Mouse (Mus musculus): Measurements from ENCODE around the gene Pdlim5. TPM values are rescaled to one million over a fixed set of nuclear protein-coding genes. Genes with fewer than 3 reads are reported as not detected.

The Pdlim5 gene
- polyA plus RNA-seq, 1 experiment from 2014 or later: 241 TPM

DNA sequence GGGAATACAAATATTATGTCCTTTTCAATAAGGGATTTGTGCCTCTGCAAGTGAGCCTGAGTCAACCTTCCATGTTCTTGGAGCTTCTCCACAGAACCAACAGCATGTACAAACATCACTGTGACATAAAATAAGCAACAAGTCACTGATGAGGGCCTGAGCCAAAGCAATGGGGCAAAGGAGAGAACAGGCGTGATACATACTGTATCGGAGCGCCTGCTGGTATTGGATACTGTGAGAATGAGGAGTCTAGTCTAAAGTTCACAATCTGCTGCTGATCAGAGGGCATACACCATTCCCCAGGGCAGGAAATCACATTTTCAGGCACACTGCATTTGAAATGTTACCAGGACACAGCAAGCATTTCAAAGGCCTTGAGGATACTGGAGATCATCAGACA lies 119.0 kb downstream of the Pdlim5 start:
- H3K36me3 ChIP-seq (ENCODE audit: control insufficient read depth, insufficient read depth, low read length): peaks cover 58% of the 10 kb centered on the region
- H3K27ac ChIP-seq (replicated peaks in 1 of 2; ENCODE audit: control insufficient read depth in 1 of 2, insufficient read depth in 1 of 2, low read depth in 2 of 2, low read length in 2 of 2): no peak overlapping the region
- no peaks in the 10 kb centered on the region for H3K27me3 ChIP-seq (ENCODE audit: control insufficient read depth, insufficient read depth, low read length)
- H3K4me2 ChIP-seq (ENCODE audit: low read length): no peak overlapping the region
- ATAC-seq (ENCODE audit: insufficient number of reproducible peaks, insufficient read depth, low FRiP score, low read depth): no peak
- peaks cover 7 to 20% of the 10 kb centered on the region in 2 experiments for H3K4me1 ChIP-seq (ENCODE audit: control insufficient read depth in 2 of 2, insufficient read depth in 2 of 2, low read length in 2 of 2)
- H3K9ac ChIP-seq (ENCODE audit: low read length): no peak overlapping the region
- WGBS: 83% methylated on average over 3 of the region's 3 CpGs
- no peaks in the 10 kb centered on the region for H3K9me3 ChIP-seq (ENCODE audit: control insufficient read depth, low read length)
- H3K4me3 ChIP-seq (ENCODE audit: control insufficient read depth in 1 of 2, insufficient read depth in 1 of 2, low read depth in 1 of 2, low read length in 2 of 2): no peak overlapping the region

DNA sequence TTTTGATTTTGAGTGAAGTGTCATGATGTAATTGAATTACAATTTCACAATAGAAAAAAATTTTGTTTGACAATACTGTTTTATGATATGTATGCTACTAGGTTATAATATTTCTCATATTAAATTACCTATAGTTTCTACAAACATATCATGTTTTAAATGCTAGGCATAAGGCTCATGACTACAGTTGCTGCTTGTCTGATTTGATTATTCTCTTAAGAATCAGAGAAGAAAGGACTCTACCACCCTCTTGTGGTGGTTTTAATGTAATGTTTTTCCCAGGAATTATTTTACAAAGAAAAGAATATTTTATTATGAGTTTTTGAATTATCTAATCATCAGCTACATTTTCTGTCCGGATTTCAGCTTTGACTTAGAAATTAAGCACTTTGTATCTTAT lies 120.5 kb downstream of the Pdlim5 start:
- no peaks in the 10 kb centered on the region for H3K27me3 ChIP-seq (ENCODE audit: control insufficient read depth, insufficient read depth, low read length)
- no peak overlapping the region for H3K4me2 ChIP-seq (ENCODE audit: low read length)
- WGBS: 25% methylated on average over 1 of the region's 1 CpGs
- no peak overlapping the region for H3K4me3 ChIP-seq (ENCODE audit: control insufficient read depth in 1 of 2, insufficient read depth in 1 of 2, low read depth in 1 of 2, low read length in 2 of 2)
- H3K27ac ChIP-seq (replicated peaks in 1 of 2; ENCODE audit: control insufficient read depth in 1 of 2, insufficient read depth in 1 of 2, low read depth in 2 of 2, low read length in 2 of 2): no peak overlapping the region
- peaks cover 3 to 7% of the 10 kb centered on the region in 2 experiments; a peak in 3 of 4 replicates for H3K4me1 ChIP-seq (ENCODE audit: control insufficient read depth in 2 of 2, insufficient read depth in 2 of 2, low read length in 2 of 2)
- ATAC-seq (ENCODE audit: insufficient number of reproducible peaks, insufficient read depth, low FRiP score, low read depth): no peak
- H3K9me3 ChIP-seq (ENCODE audit: control insufficient read depth, low read length): no peaks in the 10 kb centered on the region
- peaks cover 70% of the 10 kb centered on the region for H3K36me3 ChIP-seq (ENCODE audit: control insufficient read depth, insufficient read depth, low read length)
- H3K9ac ChIP-seq (ENCODE audit: low read length): no peak overlapping the region

DNA sequence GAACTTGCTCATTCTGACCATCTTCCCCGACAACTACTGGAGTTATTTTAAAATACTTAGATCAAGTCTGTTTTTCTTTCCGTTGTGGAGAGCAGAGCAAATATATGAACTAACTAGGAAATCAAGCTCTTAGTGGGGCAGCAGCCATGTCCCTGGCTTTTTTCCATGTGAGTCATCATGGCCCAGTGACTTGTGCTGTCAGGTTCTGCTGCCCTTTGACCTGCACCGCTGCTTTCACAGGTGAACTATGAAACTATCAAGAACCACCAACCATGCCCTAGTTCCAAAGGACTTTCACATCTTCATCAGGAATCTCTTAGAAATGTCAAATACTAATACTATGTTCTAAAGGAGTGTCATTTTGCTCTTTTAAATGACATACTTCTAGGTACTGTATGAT lies 121.0 kb downstream of the Pdlim5 start:
- no peaks in the 10 kb centered on the region for H3K27me3 ChIP-seq (ENCODE audit: control insufficient read depth, insufficient read depth, low read length)

DNA sequence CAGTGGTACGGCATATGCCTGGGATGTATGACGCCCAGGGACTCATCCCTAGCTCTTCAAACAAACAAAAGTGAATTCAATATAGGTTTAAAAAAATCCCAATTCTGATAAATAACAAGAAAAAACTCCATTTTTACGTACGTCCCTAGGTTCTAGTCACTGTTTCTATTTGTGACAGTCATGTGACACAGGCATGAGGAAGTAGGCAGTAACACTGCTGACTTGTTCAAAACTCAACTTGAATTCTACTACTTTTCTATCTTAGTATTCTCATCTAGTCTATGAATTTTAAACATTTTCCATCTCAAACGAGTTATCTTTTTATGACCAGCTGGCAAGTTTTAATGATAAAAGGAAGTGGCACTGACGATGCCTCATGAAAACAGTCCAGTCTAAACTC lies 122.2 kb downstream of the Pdlim5 start:
- Histone ChIP-seq H3K4me1 (ENCODE audit: control insufficient read depth in 2 of 2, insufficient read depth in 2 of 2, low read length in 2 of 2) (no peaks in the 10 kb centered on the region), H3K9ac (ENCODE audit: low read length) (no peak overlapping the region), H3K4me2 (ENCODE audit: low read length) (no peak overlapping the region), H3K36me3 (ENCODE audit: control insufficient read depth, insufficient read depth, low read length) (peaks cover 83% of the 10 kb centered on the region), H3K27ac (replicated peaks in 1 of 2; ENCODE audit: control insufficient read depth in 1 of 2, insufficient read depth in 1 of 2, low read depth in 2 of 2, low read length in 2 of 2) (no peak overlapping the region), H3K4me3 (ENCODE audit: control insufficient read depth in 1 of 2, insufficient read depth in 1 of 2, low read depth in 1 of 2, low read length in 2 of 2) (no peak overlapping the region), H3K9me3 (ENCODE audit: control insufficient read depth, low read length) (no peaks in the 10 kb centered on the region), H3K27me3 (ENCODE audit: control insufficient read depth, insufficient read depth, low read length) (no peaks in the 10 kb centered on the region)
- 82% methylated on average over 6 of the region's 6 CpGs for WGBS
- ATAC-seq (ENCODE audit: insufficient number of reproducible peaks, insufficient read depth, low FRiP score, low read depth): no peak

More for the DNA sequence above, 121.0 kb downstream of the Pdlim5 start:
- Histone ChIP-seq H3K36me3 (ENCODE audit: control insufficient read depth, insufficient read depth, low read length) (peaks cover 71% of the 10 kb centered on the region), H3K9ac (ENCODE audit: low read length) (no peak overlapping the region), H3K4me2 (ENCODE audit: low read length) (no peak overlapping the region), H3K9me3 (ENCODE audit: control insufficient read depth, low read length) (no peaks in the 10 kb centered on the region), H3K27ac (replicated peaks in 1 of 2; ENCODE audit: control insufficient read depth in 1 of 2, insufficient read depth in 1 of 2, low read depth in 2 of 2, low read length in 2 of 2) (no peak overlapping the region), H3K4me3 (ENCODE audit: control insufficient read depth in 1 of 2, insufficient read depth in 1 of 2, low read depth in 1 of 2, low read length in 2 of 2) (no peak overlapping the region), H3K4me1 (ENCODE audit: control insufficient read depth in 2 of 2, insufficient read depth in 2 of 2, low read length in 2 of 2) (peaks cover 3 to 5% of the 10 kb centered on the region in 2 experiments; a peak in 3 of 4 replicates)
- WGBS: 74% methylated on average over 3 of the region's 3 CpGs
- ATAC-seq (ENCODE audit: insufficient number of reproducible peaks, insufficient read depth, low FRiP score, low read depth): no peak

DNA sequence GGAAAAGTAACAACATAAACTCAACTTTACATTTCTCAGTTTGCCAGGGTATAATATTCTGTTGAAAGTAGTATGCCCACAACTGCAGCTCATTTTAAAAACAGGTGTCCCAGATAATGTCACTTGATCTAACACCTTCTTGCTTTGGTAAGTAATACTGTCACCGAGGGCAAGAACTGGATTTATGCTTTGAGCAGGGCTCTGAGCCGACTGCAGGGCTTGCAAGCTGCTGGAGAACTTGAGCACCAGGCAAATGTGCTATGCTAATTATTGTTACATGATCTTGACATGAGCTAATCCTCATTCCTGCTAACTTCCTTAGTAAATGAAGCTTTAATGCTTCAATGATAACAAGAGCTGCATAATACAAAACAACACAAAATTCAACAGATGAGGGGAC lies 139.1 kb downstream of the Pdlim5 start:
- Histone ChIP-seq H3K4me2 (ENCODE audit: low read length) (no peak overlapping the region), H3K4me1 (ENCODE audit: control insufficient read depth in 2 of 2, insufficient read depth in 2 of 2, low read length in 2 of 2) (no peaks in the 10 kb centered on the region)
- WGBS: 54% methylated on average over 2 of the region's 2 CpGs

DNA sequence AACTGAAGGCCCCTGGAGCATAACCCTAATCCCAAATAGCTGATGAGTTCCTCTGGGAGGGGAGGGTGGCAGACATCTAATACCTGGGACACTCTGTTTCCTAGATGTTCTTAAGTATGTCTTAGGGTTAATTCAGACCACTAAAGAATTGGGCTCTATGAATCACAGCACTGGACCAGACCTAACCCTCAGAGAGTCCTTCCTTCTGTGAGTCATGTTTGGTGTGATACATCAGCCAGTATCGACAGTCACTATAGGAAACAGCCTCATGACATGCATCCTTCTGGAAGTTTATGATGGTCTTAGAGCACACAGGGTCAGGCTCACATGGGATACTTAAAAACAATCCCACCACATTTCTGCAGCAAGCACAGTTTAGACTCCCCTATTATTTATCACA lies 143.4 kb downstream of the Pdlim5 start:
- Histone ChIP-seq H3K9ac (ENCODE audit: low read length) (no peak overlapping the region), H3K27me3 (ENCODE audit: control insufficient read depth, insufficient read depth, low read length) (no peaks in the 10 kb centered on the region), H3K9me3 (ENCODE audit: control insufficient read depth, low read length) (no peaks in the 10 kb centered on the region), H3K4me1 (ENCODE audit: control insufficient read depth in 2 of 2, insufficient read depth in 2 of 2, low read length in 2 of 2) (no peaks in the 10 kb centered on the region), H3K36me3 (ENCODE audit: control insufficient read depth, insufficient read depth, low read length) (peaks cover 39% of the 10 kb centered on the region), H3K4me2 (ENCODE audit: low read length) (no peak overlapping the region), H3K4me3 (ENCODE audit: control insufficient read depth in 1 of 2, insufficient read depth in 1 of 2, low read depth in 1 of 2, low read length in 2 of 2) (no peak overlapping the region), H3K27ac (replicated peaks in 1 of 2; ENCODE audit: control insufficient read depth in 1 of 2, insufficient read depth in 1 of 2, low read depth in 2 of 2, low read length in 2 of 2) (no peak overlapping the region)
- ATAC-seq (ENCODE audit: insufficient number of reproducible peaks, insufficient read depth, low FRiP score, low read depth): no peak
- WGBS: 91% methylated on average over 1 of the region's 1 CpGs

More for the DNA sequence above, 139.1 kb downstream of the Pdlim5 start:
- H3K4me3 ChIP-seq (ENCODE audit: control insufficient read depth in 1 of 2, insufficient read depth in 1 of 2, low read depth in 1 of 2, low read length in 2 of 2): no peak overlapping the region
- no peak overlapping the region for H3K9ac ChIP-seq (ENCODE audit: low read length)
- H3K36me3 ChIP-seq (ENCODE audit: control insufficient read depth, insufficient read depth, low read length): peaks cover 57% of the 10 kb centered on the region
- H3K27me3 ChIP-seq (ENCODE audit: control insufficient read depth, insufficient read depth, low read length): no peaks in the 10 kb centered on the region
- H3K27ac ChIP-seq (replicated peaks in 1 of 2; ENCODE audit: control insufficient read depth in 1 of 2, insufficient read depth in 1 of 2, low read depth in 2 of 2, low read length in 2 of 2): no peak overlapping the region
- no peaks in the 10 kb centered on the region for H3K9me3 ChIP-seq (ENCODE audit: control insufficient read depth, low read length)
- ATAC-seq (ENCODE audit: insufficient number of reproducible peaks, insufficient read depth, low FRiP score, low read depth): no peak

DNA sequence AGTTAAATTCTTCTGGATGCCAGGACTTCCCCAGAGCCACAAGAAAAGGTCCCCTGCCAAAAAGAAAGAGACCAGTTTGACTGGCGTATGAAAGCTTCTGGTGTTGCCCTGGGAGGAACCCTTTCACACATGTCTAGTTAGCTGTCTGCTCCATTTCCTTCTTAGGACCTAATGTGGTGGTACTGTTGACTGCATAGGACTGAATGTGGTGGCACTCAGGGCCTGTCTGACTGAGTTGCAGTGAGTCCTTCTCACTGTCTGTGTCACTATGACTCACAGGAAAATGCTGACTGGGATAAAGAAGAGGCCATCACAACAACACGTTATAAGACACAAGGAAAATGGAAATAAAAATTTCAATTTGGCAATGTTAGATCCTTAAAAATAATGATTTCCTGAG lies 146.0 kb downstream of the Pdlim5 start:
- Histone ChIP-seq H3K27me3 (ENCODE audit: control insufficient read depth, insufficient read depth, low read length) (no peaks in the 10 kb centered on the region), H3K27ac (replicated peaks in 1 of 2; ENCODE audit: control insufficient read depth in 1 of 2, insufficient read depth in 1 of 2, low read depth in 2 of 2, low read length in 2 of 2) (no peak overlapping the region), H3K4me3 (ENCODE audit: control insufficient read depth in 1 of 2, insufficient read depth in 1 of 2, low read depth in 1 of 2, low read length in 2 of 2) (no peak overlapping the region), H3K4me1 (ENCODE audit: control insufficient read depth in 2 of 2, insufficient read depth in 2 of 2, low read length in 2 of 2) (no peaks in the 10 kb centered on the region), H3K9me3 (ENCODE audit: control insufficient read depth, low read length) (no peaks in the 10 kb centered on the region), H3K4me2 (ENCODE audit: low read length) (no peak overlapping the region), H3K9ac (ENCODE audit: low read length) (no peak overlapping the region), H3K36me3 (ENCODE audit: control insufficient read depth, insufficient read depth, low read length) (peaks cover 58% of the 10 kb centered on the region)
- ATAC-seq (ENCODE audit: insufficient number of reproducible peaks, insufficient read depth, low FRiP score, low read depth): no peak
- WGBS: 67% methylated on average over 2 of the region's 2 CpGs

DNA sequence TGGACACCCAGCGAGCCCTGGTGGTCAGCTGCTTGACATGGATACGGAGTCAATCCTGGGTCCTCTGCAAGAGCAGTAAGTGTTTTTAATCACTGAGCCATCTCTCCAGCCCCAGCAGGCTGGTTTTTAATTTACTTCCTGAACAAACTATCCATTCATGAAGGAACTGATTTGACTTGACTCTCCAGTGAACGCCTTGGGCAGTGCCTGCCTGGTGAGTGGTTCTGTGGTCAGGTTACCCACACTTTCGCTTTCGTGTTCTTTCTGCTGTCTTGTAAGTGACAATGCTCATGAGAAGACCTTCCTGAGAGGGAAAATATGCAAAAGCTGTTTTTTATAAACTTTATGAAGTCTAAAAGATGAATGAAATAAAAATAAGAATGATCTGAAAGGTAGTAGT lies 152.2 kb downstream of the Pdlim5 start:
- H3K4me3 ChIP-seq (ENCODE audit: control insufficient read depth in 1 of 2, insufficient read depth in 1 of 2, low read depth in 1 of 2, low read length in 2 of 2): no peak overlapping the region
- H3K4me2 ChIP-seq (ENCODE audit: low read length): no peak overlapping the region
- H3K4me1 ChIP-seq (ENCODE audit: control insufficient read depth in 2 of 2, insufficient read depth in 2 of 2, low read length in 2 of 2): no peaks in the 10 kb centered on the region
- no peak overlapping the region for H3K27ac ChIP-seq (replicated peaks in 1 of 2; ENCODE audit: control insufficient read depth in 1 of 2, insufficient read depth in 1 of 2, low read depth in 2 of 2, low read length in 2 of 2)
- H3K9ac ChIP-seq (ENCODE audit: low read length): no peak overlapping the region
- 85% methylated on average over 5 of the region's 5 CpGs for WGBS
- peaks cover 85% of the 10 kb centered on the region for H3K36me3 ChIP-seq (ENCODE audit: control insufficient read depth, insufficient read depth, low read length)
- H3K27me3 ChIP-seq (ENCODE audit: control insufficient read depth, insufficient read depth, low read length): no peaks in the 10 kb centered on the region
- no peak for ATAC-seq (ENCODE audit: insufficient number of reproducible peaks, insufficient read depth, low FRiP score, low read depth)
- H3K9me3 ChIP-seq (ENCODE audit: control insufficient read depth, low read length): no peaks in the 10 kb centered on the region
